Mouse (Mus musculus) inflammation-experienced regulatory T-cells, adult 6 months (primary cell): ENCODE data around the gene Larp1b. TPM values are rescaled to one million over a fixed set of nuclear protein-coding genes. Genes with fewer than 3 reads are reported as not detected.

ENCODE experiments used
- ATAC-seq: one replicate; pipeline ENCODE4 v1.8.0; 2017
- polyA plus RNA-seq, 3 experiments: library from polyadenylated mRNA; unstranded; fragments of 100-300 nt; shearing (Covaris generic); gene quantifications; one replicate each; pipeline ENCODE4 v1.2.1; 2017

Gene Larp1b
- polyA plus RNA-seq, 3 experiments from 2014 or later = 20.7 to 22.9 (median 21.6) TPM

DNA sequence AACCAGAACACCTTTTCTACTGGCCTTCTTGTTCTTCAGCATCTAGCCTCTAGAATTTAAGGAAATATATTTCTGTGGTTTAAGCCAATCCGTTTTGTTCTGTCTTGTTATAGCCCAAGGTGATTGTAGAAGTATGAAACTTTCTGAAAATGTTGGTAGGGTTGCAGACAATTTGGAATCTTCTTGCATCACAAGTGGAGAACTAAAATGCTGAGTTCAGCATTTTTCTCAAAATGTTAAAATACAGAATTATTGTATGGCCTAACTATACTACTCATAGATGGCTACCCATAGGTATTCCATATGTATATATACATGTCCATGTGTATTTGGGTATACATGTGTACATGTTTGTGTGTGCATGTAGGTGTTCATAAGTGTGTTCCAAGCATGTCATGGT lies 81.1 kb downstream of the Larp1b start:
- ATAC-seq = no peak

GRCm38 (mm10) chr3:41031286-41032210 lies 81.9 kb downstream of the Larp1b start:
- ATAC-seq = no peak

DNA sequence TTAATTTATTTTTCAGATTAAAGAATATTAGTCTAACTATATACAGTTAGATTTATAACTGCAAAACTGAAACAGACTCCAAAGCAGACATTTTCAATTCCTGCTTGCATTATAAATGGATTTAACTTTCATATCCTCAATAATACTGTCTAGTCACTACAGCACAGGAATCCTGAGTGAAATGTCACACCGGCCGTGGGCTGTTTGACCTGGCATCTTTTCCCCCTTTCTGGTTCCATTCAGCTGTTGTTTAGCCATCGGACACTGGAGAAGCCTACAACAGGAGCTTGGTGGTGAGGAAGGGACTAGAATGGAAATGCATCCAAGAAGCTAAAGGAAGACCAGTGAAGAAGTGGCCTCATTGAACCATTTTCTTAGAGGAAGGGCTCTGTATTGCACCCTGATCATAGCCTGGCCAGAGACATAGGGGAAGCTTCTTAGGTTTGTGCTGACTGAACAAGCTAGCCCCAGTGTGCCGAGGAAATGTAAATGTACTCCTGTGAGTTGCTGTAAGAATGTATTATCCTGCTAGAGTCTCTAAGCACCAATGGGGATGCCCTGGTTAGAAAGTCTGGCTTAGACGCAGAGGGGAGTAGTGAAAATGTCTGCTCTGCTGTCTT lies 88.8 kb downstream of the Larp1b start:
- ATAC-seq = no peak

- no peak for ATAC-seq
Measured at GRCm38 (mm10) chr3:41041241-41041640, 91.6 kb downstream of the Larp1b start.

GRCm38 (mm10) chr3:41042195-41042938 lies 92.7 kb downstream of the Larp1b start:
- ATAC-seq = peak; percentile 75

DNA sequence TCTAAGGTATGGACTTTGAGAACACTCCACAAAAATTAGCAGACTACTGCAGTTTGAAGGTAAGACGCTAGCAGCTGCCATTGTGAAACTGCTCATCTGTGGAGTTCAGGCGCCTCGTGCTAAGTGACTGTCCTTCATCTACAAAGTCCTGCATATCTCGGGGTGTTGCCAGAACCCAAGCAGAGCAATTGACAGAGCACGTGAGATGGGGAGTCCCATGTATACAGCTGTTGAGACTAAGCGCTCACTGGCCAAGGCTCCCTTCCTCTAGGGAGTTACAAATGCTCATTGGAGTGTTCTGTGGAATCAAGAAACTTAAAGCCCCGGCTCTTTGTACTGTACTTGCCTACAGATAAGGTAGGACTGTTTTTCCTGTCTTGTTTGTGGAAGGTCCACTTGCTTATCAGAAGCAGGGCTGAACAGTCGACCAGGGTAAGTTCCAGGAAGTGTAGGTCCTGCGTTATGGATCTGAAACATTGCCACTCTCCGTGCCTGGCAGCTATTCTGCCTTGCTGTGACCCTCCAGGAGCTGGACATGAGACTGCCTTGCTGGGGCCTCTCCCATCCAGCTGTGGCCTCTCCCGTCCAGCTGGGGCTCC lies 94.2 kb downstream of the Larp1b start:
- no peak for ATAC-seq

DNA sequence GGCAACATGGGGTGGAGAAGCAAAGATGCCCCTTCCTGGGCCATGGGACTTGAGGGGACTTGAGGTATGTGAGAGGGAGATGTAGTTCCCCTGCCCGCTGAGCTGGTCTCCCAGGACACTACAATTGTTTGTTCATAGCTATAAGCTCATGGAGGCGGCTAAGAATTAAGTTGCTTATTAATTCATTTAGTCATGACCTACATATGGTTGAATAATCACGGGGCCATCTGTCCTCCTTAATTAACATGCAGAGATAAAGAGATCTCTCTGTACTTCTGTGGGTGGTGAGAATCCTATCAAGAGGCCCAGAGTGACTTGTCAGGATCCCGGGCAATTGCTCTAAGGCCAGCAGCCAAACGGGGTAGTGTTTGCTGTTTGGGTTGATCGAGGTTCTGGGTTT lies 98.2 kb downstream of the Larp1b start:
- no peak for ATAC-seq

GRCm38 (mm10) chr3:41053334-41053733 lies 103.7 kb downstream of the Larp1b start:
- ATAC-seq = no peak

DNA sequence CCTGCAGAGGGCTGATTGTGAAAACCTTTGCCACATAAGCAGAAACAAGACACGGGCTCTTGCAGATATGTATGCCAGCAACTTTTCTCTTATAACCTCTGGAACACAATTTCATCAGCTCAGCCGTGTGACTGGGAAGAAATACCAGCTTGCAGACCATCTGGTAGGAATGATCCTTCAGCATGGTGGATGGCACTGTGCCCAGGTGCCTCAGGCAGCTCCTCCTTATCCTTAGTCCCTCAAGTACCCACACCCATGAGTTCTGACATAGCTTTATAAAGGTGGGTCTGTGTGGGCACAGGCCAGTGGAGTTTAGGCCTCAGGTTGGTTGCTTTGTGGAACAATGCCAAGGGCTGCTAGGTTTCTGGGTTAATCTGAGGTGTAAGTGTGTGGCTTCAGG lies 108.8 kb downstream of the Larp1b start:
- no peak for ATAC-seq

DNA sequence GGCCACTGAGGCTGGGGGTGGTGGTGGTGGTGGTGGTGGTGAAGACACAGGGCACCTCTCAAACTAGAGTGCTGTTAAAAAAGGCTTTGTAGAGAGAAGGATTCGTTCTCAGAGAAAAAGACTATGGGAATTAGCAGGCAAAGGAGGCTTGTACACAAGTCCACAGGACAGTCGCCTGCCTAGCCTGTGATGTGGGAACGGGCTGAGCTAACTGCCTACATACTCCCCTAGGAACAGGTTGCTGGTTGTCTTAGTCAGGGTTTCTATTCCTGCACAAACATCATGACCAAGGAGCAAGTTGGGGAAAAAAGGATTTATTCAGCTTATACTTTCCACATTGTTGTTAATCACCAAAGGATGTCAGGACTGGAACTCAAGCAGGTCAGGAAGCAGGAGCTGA lies 109.6 kb downstream of the Larp1b start:
- ATAC-seq = no peak

DNA sequence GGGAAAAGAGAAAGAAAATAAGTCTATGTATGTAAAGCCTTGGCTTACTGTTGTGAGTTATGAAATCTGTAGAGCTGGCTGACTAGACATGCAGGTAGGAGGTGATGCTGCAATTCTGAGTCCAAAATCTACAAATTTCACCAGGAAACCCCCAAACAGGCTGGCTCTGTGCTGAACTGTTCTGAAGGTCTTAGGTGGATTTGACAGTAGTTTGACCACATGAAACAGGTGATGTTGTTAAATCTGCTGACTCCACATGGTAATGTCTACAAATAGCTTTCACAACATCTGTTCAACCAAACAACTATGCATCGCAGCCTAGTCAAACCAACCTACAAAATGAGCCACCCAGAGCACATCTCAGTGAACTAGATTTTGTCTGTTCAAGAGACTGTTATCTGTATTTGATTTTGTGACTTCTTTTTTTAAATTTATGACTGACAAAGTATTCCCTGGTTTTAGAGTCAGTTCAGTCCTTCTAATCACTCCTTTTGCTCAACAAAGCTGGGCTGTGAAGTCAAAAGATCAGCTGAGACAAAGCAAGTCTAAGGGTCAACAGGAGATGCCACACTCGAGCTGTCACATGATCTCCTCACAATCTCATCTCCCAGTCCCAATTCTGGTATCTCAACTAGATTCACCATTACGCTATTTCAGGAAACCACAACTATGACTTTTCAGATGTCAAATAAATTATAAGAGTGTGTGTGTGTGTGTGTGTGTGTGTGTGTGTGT lies 112.4 kb downstream of the Larp1b start:
- peak; percentile 31 for ATAC-seq

GRCm38 (mm10) chr3:41062758-41063157 lies 113.1 kb downstream of the Larp1b start:
- no peak for ATAC-seq

DNA sequence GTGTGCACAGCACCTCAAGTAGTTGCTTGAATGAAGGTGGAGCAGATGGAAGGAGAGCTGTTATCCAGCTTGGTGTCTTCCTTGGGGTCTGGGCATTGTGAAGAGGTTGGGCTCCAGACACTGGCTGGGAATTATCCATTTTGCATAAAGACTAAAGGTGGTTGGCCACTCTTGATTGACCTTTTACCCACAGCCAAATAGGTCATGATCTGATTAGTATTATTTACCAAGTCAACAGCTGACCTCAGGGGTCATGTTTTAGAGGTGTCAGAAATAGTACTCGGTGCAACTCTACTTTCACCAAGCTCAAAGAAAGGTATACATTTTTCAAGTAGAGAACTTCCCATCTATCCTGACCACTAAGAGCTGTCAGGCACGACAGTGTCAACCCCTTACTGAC lies 115.7 kb downstream of the Larp1b start:
- ATAC-seq = no peak

GRCm38 (mm10) chr3:41070519-41070918 lies 120.9 kb downstream of the Larp1b start:
- no peak for ATAC-seq

DNA sequence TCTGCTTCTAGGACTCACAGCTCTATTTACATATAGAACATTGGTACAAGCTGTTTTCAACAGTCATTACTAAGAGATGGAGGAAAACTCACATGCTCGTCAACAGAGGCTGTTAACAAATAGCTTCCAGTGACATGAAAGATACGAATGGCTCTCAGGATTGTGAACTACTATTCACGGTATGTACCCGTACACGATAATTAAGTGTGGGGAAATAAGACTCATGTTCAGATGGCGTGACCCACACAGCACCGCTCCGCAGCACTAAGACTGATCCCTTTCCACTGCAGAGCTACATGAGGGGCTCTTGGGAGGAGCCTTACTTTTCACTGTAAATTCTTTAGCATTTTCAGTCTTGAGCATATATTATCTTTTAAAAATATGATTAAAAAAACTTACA lies 125.7 kb downstream of the Larp1b start:
- ATAC-seq = no peak

- no peak for ATAC-seq
Measured at GRCm38 (mm10) chr3:41078673-41079072, 129.0 kb downstream of the Larp1b start.

GRCm38 (mm10) chr3:41080724-41081123 lies 131.1 kb downstream of the Larp1b start:
- no peak for ATAC-seq

DNA sequence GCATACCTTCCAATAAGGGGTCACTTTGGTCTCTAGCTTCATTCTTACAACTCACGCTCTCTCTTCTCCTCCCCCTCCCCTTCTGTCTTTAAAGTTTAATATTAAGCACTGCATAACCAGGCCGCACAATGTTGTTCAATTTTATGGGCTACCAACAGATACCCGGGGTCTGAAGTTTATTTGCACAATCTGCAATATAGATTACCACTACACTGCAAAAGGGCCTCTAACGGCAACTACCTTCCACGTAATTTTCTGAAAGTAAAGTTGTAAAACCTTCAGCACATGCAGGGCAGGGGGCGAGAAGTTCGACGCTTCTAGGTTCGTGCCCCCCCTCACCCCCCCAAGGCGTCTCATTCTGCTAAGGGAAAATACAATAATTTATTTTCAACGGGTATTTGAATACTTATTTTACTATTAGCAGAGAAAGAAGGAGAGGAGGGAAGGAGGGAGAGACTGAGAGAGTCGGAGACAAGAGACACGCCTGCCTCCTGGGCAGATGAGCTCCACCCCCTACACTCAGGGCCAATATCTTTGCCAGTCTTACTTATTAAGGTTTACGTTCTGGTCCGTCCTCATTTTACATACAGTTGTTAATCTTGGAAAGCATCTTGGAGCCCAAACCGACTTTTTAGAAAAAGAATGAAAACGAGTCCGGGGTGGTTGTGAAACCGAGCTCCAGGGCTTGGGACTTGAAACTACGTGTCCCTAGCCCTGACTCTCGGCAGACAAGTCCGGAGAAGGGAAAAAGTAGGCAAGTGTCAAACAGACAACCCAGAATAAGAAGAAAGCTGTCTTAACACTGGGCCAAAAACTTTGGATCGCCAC lies 132.1 kb downstream of the Larp1b start:
- no peak for ATAC-seq

DNA sequence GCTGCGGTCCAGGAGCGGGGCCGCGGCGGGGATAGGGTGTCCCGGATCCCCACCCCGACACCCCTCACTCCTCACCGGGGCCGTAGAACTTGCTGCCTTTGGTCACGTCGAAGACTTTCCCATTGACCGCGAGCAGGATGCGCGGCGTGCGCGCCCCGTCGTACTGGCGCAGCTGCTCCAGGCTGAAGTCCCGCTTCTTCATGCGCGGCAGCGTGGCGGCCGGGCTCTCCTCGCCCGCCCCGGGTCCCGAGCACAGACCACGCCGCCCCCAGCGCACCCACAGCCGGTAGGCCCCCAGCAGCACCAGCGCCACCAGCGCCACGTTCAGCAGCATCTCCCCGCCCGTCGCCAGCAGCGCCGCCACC lies 132.9 kb downstream of the Larp1b start:
- ATAC-seq = peak; percentile 2

- ATAC-seq = peak; percentile 88
Measured at GRCm38 (mm10) chr3:41082885-41083789, 133.5 kb downstream of the Larp1b start, which contains the start of gene Pgrmc2. TSS of gene Pgrmc2 (minus strand) at chr3:41083046.
